Mouse (Mus musculus) hindbrain, embryonic 13.5 days (tissue): ENCODE results near the gene Tcea3. TPM values are rescaled to one million over a fixed set of nuclear protein-coding genes. Genes with fewer than 3 reads are reported as not detected.

Experiments used
- ATAC-seq: fragments of 200-750 bp; cut with Nextera tagmentation; 2 replicates; pipeline ENCODE4 v1.8.0; 2017; ENCODE audit warnings: moderate TSS enrichment; ENCODE audit not compliant: low FRiP score
- H3K27ac ChIP-seq: fragments of 300-500 bp; sonication (generic); 2 replicates; pipeline ENCODE4 v1.5.1; 2015; ENCODE audit warnings: inconsistent platforms, mild to moderate bottlenecking, moderate library complexity
- H3K27me3 ChIP-seq: fragments of 300-500 bp; sonication (generic); 2 replicates; pipeline ENCODE4 v1.6.1; 2015; ENCODE audit warnings: mild to moderate bottlenecking, inconsistent platforms
- H3K36me3 ChIP-seq: fragments of 300-500 bp; sonication (generic); 2 replicates; pipeline ENCODE4 v1.6.1; 2015; ENCODE audit warnings: mild to moderate bottlenecking, inconsistent platforms
- H3K4me1 ChIP-seq: fragments of 300-500 bp; sonication (generic); replicated peaks from 2 replicates; pipeline ENCODE4 v1.6.1; 2015; ENCODE audit warnings: inconsistent platforms
- H3K4me2 ChIP-seq: fragments of 300-500 bp; sonication (generic); 2 replicates; pipeline ENCODE4 v1.6.1; 2015; ENCODE audit warnings: inconsistent platforms, mild to moderate bottlenecking, moderate library complexity
- H3K4me3 ChIP-seq: fragments of 300-500 bp; sonication (generic); 2 replicates; pipeline ENCODE4 v1.5.1; 2015; ENCODE audit warnings: mild to moderate bottlenecking, inconsistent platforms
- H3K9ac ChIP-seq: fragments of 300-500 bp; sonication (generic); 2 replicates; pipeline ENCODE4 v1.6.1; 2015; ENCODE audit warnings: mild to moderate bottlenecking, inconsistent platforms
- H3K9me3 ChIP-seq: fragments of 300-500 bp; sonication (generic); 2 replicates; pipeline ENCODE4 v1.6.1; 2016; ENCODE audit warnings: inconsistent platforms
- WGBS: fragments of 180-500 bp; shearing (Covaris S2); methylation state at CpG from one replicate; pipeline ENCODE4 v1.1.7; 2015; 5-methylcytosine and 5-hydroxymethylcytosine counted together
- polyA plus RNA-seq: library from polyadenylated mRNA; unstranded; fragments of >200 nt; fragmentation: Nextera tagmentation; extraction: Ambion mirVana; gene quantifications from 2 replicates; pipeline ENCODE4 v1.2.1, GENCODE M21; 2015

Tcea3 gene
- polyA plus RNA-seq, 1 experiment from 2014 or later: 2.4 TPM

GRCm38 (mm10) chr4:136217063-136217462 lies 30.5 kb upstream of the Tcea3 start:
- 68% methylated on average over 10 of the region's 10 CpGs for WGBS

GRCm38 (mm10) chr4:136218595-136219214 lies 28.8 kb upstream of the Tcea3 start:
- Histone ChIP-seq H3K27me3 (peaks cover 13% of the 10 kb centered on the region), H3K9me3 (no peaks in the 10 kb centered on the region), H3K27ac (peak overlapping the region; percentile 63), H3K9ac (peak overlapping the region; percentile 36), H3K4me1 (peaks cover 38% of the 10 kb centered on the region), H3K4me2 (peak overlapping the region; percentile 36), H3K36me3 (no peaks in the 10 kb centered on the region), H3K4me3 (no peak overlapping the region)
- ATAC-seq: 0 out of 2 replicates have a peak, but pooled peaks have one; percentile 59
- WGBS: 8% methylated on average over 18 of the region's 18 CpGs

More at GRCm38 (mm10) chr4:136217063-136217462, 30.5 kb upstream of the Tcea3 start:
- ATAC-seq: no peak
- H3K36me3 ChIP-seq: no peaks in the 10 kb centered on the region
- no peak overlapping the region; the same call in 1 of the 2 replicates for H3K9ac ChIP-seq
- H3K4me3 ChIP-seq: no peak overlapping the region
- peaks cover 38% of the 10 kb centered on the region for H3K4me1 ChIP-seq
- H3K27me3 ChIP-seq: peaks cover 13% of the 10 kb centered on the region
- no peaks in the 10 kb centered on the region for H3K9me3 ChIP-seq
- H3K27ac ChIP-seq: no peak overlapping the region
- H3K4me2 ChIP-seq: no peak overlapping the region

GRCm38 (mm10) chr4:136220133-136220775 lies 27.3 kb upstream of the Tcea3 start:
- 12% methylated on average over 17 of the region's 17 CpGs for WGBS
- no peak overlapping the region; the same call in 1 of the 2 replicates for H3K9ac ChIP-seq
- no peak for ATAC-seq
- no peak overlapping the region for H3K4me2 ChIP-seq
- H3K36me3 ChIP-seq: no peaks in the 10 kb centered on the region
- H3K27ac ChIP-seq: no peak overlapping the region
- peaks cover 13% of the 10 kb centered on the region for H3K27me3 ChIP-seq
- peaks cover 48% of the 10 kb centered on the region for H3K4me1 ChIP-seq
- no peak overlapping the region for H3K4me3 ChIP-seq
- H3K9me3 ChIP-seq: no peaks in the 10 kb centered on the region

- H3K4me2 ChIP-seq: 0 out of 2 replicates have a peak overlapping the region, but pooled peaks have one; percentile 2
- H3K4me1 ChIP-seq: peaks cover 33% of the 10 kb centered on the region
- peaks cover 13% of the 10 kb centered on the region for H3K27me3 ChIP-seq
- ATAC-seq: peak; percentile 90
- no peaks in the 10 kb centered on the region for H3K9me3 ChIP-seq
- H3K27ac ChIP-seq: peak overlapping the region; percentile 83
- 48% methylated on average over 13 of the region's 13 CpGs for WGBS
- H3K9ac ChIP-seq: 0 out of 2 replicates have a peak overlapping the region, but pooled peaks have one; percentile 15
- H3K36me3 ChIP-seq: no peaks in the 10 kb centered on the region
- H3K4me3 ChIP-seq: no peak overlapping the region
These were observed 23.8 kb upstream of the Tcea3 start for GRCm38 (mm10) chr4:136223549-136224239.

GRCm38 (mm10) chr4:136224240-136224559 lies 23.3 kb upstream of the Tcea3 start:
- WGBS: 37% methylated on average over 5 of the region's 5 CpGs
- H3K9ac ChIP-seq: peak overlapping the region; percentile 29; the same call in 1 of the 2 replicates
- H3K9me3 ChIP-seq: no peaks in the 10 kb centered on the region
- ATAC-seq: no peak; the same call in 1 of the 2 replicates
- H3K36me3 ChIP-seq: no peaks in the 10 kb centered on the region
- peaks cover 11% of the 10 kb centered on the region for H3K27me3 ChIP-seq
- no peak overlapping the region for H3K4me3 ChIP-seq
- H3K4me2 ChIP-seq: no peak overlapping the region
- peak overlapping the region; percentile 83 for H3K27ac ChIP-seq
- H3K4me1 ChIP-seq: peaks cover 28% of the 10 kb centered on the region

GRCm38 (mm10) chr4:136224677-136225460 lies 22.7 kb upstream of the Tcea3 start:
- Histone ChIP-seq H3K27ac (peak overlapping the region; percentile 83), H3K4me3 (no peak overlapping the region), H3K27me3 (peaks cover 7% of the 10 kb centered on the region), H3K4me1 (peaks cover 23% of the 10 kb centered on the region), H3K9me3 (no peaks in the 10 kb centered on the region), H3K4me2 (no peak overlapping the region), H3K9ac (peak overlapping the region; percentile 29; the same call in 1 of the 2 replicates), H3K36me3 (no peaks in the 10 kb centered on the region)
- 84% methylated on average over 23 of the region's 23 CpGs for whole genome bisulfite sequencing
- no peak for ATAC-seq

- no peak for ATAC-seq
- 87% methylated on average over 7 of the region's 7 CpGs for WGBS
These were observed 20.1 kb upstream of the Tcea3 start for GRCm38 (mm10) chr4:136227408-136227807.

GRCm38 (mm10) chr4:136228640-136229039 lies 18.9 kb upstream of the Tcea3 start:
- Histone ChIP-seq H3K27me3 (no peaks in the 10 kb centered on the region), H3K4me2 (no peak overlapping the region), H3K4me1 (peaks cover 11% of the 10 kb centered on the region), H3K27ac (no peak overlapping the region), H3K36me3 (no peaks in the 10 kb centered on the region), H3K9ac (no peak overlapping the region; the same call in 1 of the 2 replicates), H3K4me3 (no peak overlapping the region), H3K9me3 (no peaks in the 10 kb centered on the region)
- ATAC-seq: no peak
- WGBS: 83% methylated on average over 5 of the region's 5 CpGs

More at GRCm38 (mm10) chr4:136227408-136227807, 20.1 kb upstream of the Tcea3 start:
- Histone ChIP-seq H3K27me3 (no peaks in the 10 kb centered on the region), H3K9ac (no peak overlapping the region), H3K36me3 (no peaks in the 10 kb centered on the region), H3K4me3 (no peak overlapping the region), H3K4me2 (no peak overlapping the region), H3K27ac (no peak overlapping the region), H3K4me1 (peaks cover 17% of the 10 kb centered on the region), H3K9me3 (no peaks in the 10 kb centered on the region)

- Histone ChIP-seq H3K4me2 (no peak overlapping the region), H3K9me3 (no peaks in the 10 kb centered on the region), H3K36me3 (peaks cover 13% of the 10 kb centered on the region; the same call in 1 of the 2 replicates), H3K27ac (no peak overlapping the region), H3K4me1 (peaks cover 10% of the 10 kb centered on the region), H3K4me3 (no peak overlapping the region), H3K9ac (no peak overlapping the region), H3K27me3 (peaks cover 50% of the 10 kb centered on the region)
- 25% methylated on average over 13 of the region's 13 CpGs for WGBS
- no peak for ATAC-seq
These were observed 8.9 kb upstream of the Tcea3 start for GRCm38 (mm10) chr4:136238669-136239068.

- ATAC-seq: no peak
- Histone ChIP-seq H3K36me3 (peaks cover 11% of the 10 kb centered on the region; the same call in 1 of the 2 replicates), H3K27ac (no peak overlapping the region), H3K9me3 (no peaks in the 10 kb centered on the region), H3K4me2 (no peak overlapping the region), H3K4me3 (no peak overlapping the region), H3K4me1 (peaks cover 10% of the 10 kb centered on the region), H3K9ac (no peak overlapping the region), H3K27me3 (peaks cover 54% of the 10 kb centered on the region)
- WGBS: 75% methylated on average over 9 of the region's 9 CpGs
These were observed 8.4 kb upstream of the Tcea3 start for GRCm38 (mm10) chr4:136239111-136239510.

GRCm38 (mm10) chr4:136239622-136240021 lies 7.9 kb upstream of the Tcea3 start:
- ATAC-seq: no peak
- H3K36me3 ChIP-seq: peaks cover 5% of the 10 kb centered on the region; the same call in 1 of the 2 replicates
- no peak overlapping the region for H3K9ac ChIP-seq
- H3K27me3 ChIP-seq: peaks cover 59% of the 10 kb centered on the region
- 25% methylated on average over 8 of the region's 8 CpGs for WGBS
- H3K27ac ChIP-seq: no peak overlapping the region
- H3K4me2 ChIP-seq: no peak overlapping the region
- H3K4me3 ChIP-seq: no peak overlapping the region
- peaks cover 10% of the 10 kb centered on the region for H3K4me1 ChIP-seq
- no peaks in the 10 kb centered on the region for H3K9me3 ChIP-seq
